Mouse (Mus musculus) megakaryocyte, embryonic 14.5 days (primary cell): ENCODE measurements around the gene Mamdc2.

Source experiments
- FLI1 ChIP-seq: IDR thresholded peaks from 2 replicates; pipeline ENCODE4 v1.6.1; 2012; ENCODE audit warnings: low read length, inconsistent platforms, mixed read lengths
- GATA1 ChIP-seq: IDR thresholded peaks from 3 replicates; pipeline ENCODE4 v1.6.1; 2012; ENCODE audit warnings: mixed read lengths, low read length, inconsistent platforms, borderline replicate concordance

DNA sequence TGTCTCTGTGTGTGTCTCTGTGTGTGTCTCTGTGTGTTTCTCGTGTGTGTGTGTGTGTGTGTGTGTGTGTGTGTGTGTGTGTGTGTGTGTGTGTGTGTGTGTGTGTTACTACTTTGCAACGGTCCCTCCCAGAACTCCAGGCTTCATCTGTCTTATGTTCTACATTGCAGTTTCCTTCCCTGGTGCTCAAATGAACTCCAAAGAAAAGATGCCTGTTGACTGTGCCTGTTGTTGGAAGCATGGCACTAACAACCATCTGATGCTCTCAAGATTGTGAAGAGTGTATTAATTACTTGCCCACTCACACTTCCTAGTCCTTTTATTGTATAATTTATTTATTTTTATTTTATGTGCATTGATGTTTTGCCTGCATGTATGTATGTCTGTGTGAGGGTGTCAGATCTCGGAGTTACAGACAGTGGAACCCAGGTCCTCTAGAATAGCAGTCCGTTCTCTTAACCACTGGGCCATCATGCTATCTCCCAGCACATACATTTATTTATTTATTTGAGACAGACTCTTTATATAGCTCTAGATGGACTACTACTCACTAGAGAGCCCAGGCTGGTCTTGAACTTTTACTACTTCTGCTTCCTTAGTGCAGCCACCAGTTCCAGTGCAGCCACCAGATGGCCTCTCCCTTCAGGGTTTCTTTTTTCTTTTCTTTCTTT is 174.1 kb downstream of the Mamdc2 start:
- TF ChIP-seq GATA1, result no peak
- TF ChIP-seq FLI1, result no peak
